In the genomic region with DNA sequence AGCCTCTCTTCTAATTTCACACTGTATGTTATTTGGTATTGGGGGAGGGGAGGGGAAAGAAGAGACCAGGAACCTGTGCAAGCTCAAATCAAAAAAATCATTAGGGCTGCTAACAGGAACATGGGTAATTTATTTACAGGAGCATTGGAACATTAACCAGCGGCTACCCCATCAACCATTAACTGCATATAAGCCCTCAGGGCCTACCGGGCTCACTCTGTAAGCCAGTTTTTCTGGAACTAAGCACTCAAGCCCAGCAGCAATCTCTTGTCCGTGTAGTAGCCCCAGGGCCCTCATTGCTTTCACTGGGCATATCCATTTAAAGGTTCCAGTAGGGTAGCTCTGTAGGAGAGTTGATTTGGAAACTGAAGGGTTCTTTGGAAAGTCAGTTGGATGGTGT, we compare ENCODE assay signal across 26 mouse cellular contexts. TPM values are rescaled to one million over a fixed set of nuclear protein-coding genes. Genes with fewer than 3 reads are reported as not detected.
DNase-seq lines count a peak whose midpoint lies in the region; ATAC-seq and TF ChIP-seq lines count a peak whose summit lies in the region.
"Had no signal": no experiment of that assay in that cellular context is flagged by ENCODE, and none has a peak within 500 bp of the region (broad histone marks: within the 10 kb centered on the region; RNA-seq: fewer than 3 reads in every experiment).

No protein-coding gene starts in this region.

- no peaks in the 10 kb centered on the region for H3K36me3 ChIP-seq in kidney, postnatal 0 days (ENCODE audit: insufficient read depth, low read length)
- H3K36me3 ChIP-seq in liver, embryonic 14.5 days (replicated peaks; ENCODE audit: control insufficient read depth, insufficient read depth, low read depth): no peaks in the 10 kb centered on the region
- no peaks in the 10 kb centered on the region for H3K36me3 ChIP-seq in midbrain, embryonic 15.5 days (replicated peaks)
- H3K36me3 ChIP-seq: embryonic facial prominence, embryonic 15.5 days; forebrain, embryonic 10.5 days; limb, embryonic 12.5 days; lung, embryonic 15.5 days; midbrain, embryonic 10.5 days had no signal

- peak; percentile 92 for ATAC-seq in Patski
- ATAC-seq in kidney, postnatal 0 days (replicated peaks; ENCODE audit: low FRiP score, low read depth): peak; percentile 79
- ATAC-seq in liver, embryonic 14.5 days (ENCODE audit: insufficient read depth): peak; percentile 29; the same call in 1 of the 2 replicates
- ATAC-seq in midbrain, embryonic 15.5 days (replicated peaks): no peak
- ATAC-seq: intestine, embryonic 16.5 days had no signal

- no peaks in the 10 kb centered on the region for H3K9me3 ChIP-seq in kidney, postnatal 0 days (replicated peaks; ENCODE audit: low read length)
- no peaks in the 10 kb centered on the region for H3K9me3 ChIP-seq in liver, embryonic 14.5 days (ENCODE audit: control insufficient read depth, low read length)
- no peaks in the 10 kb centered on the region for H3K9me3 ChIP-seq in midbrain, embryonic 15.5 days
- H3K9me3 ChIP-seq: embryonic facial prominence, embryonic 15.5 days; forebrain, embryonic 10.5 days; limb, embryonic 12.5 days; lung, embryonic 15.5 days; midbrain, embryonic 10.5 days had no signal

- H3K4me2 ChIP-seq in kidney, postnatal 0 days (ENCODE audit: low read length): no peak overlapping the region
- H3K4me2 ChIP-seq in liver, embryonic 14.5 days (ENCODE audit: low read depth): no peak overlapping the region
- H3K4me2 ChIP-seq in midbrain, embryonic 15.5 days: no peak overlapping the region
- H3K4me2 ChIP-seq: embryonic facial prominence, embryonic 15.5 days; hindbrain, embryonic 14.5 days; limb, embryonic 12.5 days; lung, embryonic 15.5 days had no signal

- WGBS in kidney, postnatal 0 days: 54% methylated on average over 3 of the region's 3 CpGs
- WGBS in liver, embryonic 14.5 days (ENCODE audit: insufficient replicate concordance): 58% methylated on average over 3 of the region's 3 CpGs
- 74% methylated on average over 3 of the region's 3 CpGs for WGBS in midbrain, embryonic 15.5 days

- in situ Hi-C loops in Patski (cut with MboI; ENCODE audit: low pct_unique_long_range_greater_than_20kb): no loop called here

- H3K27ac ChIP-seq in kidney, postnatal 0 days: peak overlapping the region; percentile 89
- no peak overlapping the region for H3K27ac ChIP-seq in liver, embryonic 14.5 days
- H3K27ac ChIP-seq in midbrain, embryonic 15.5 days: no peak overlapping the region
- H3K27ac ChIP-seq: embryonic facial prominence, embryonic 15.5 days; forebrain, embryonic 10.5 days; hindbrain, embryonic 14.5 days; left cerebral cortex, adult 2 months; limb, embryonic 12.5 days; lung, embryonic 15.5 days; midbrain, embryonic 10.5 days; stomach, postnatal 0 days had no signal

- CTCF ChIA-PET in Patski (lab: Charles Lee): interaction anchor here (0.6 to 2.8 kb wide), 8 partner anchors 9 to 421 kb away, joined by 3 to 13 read pairs (median 4); no protein-coding TSS in a partner anchor

- no peak for TF ChIP-seq EP300 in liver, embryonic 14.5 days (IDR thresholded peaks at IDR 0.05; ENCODE audit: low read depth)

- no peak for DNase-seq in Patski (ENCODE audit: low read depth, low spot score)
- DNase-seq in kidney, adult 18-20 months: peak; percentile 85
- peak; percentile 69 for DNase-seq in kidney, postnatal 0 days (ENCODE audit: low spot score)
- no peak for DNase-seq in liver, embryonic 14.5 days (ENCODE audit: low read depth in 3 of 3, low spot score in 3 of 3)
- no peak for DNase-seq in cerebellum, postnatal 14 days
- no peak for DNase-seq in adrenal gland, adult (ENCODE audit: inconsistent age in 2 of 2, low spot score in 1 of 2)
- no peak for DNase-seq in left cerebral cortex, adult 11 months (ENCODE audit: low spot score)
- DNase-seq: adrenal gland, postnatal 14 days; cerebellum, adult 11-12 months; cerebellum, postnatal 36 days; heart, adult 18-20 months; heart, postnatal 36 days; lung, postnatal 4 days had no signal

- no peaks in the 10 kb centered on the region for H3K4me1 ChIP-seq in kidney, postnatal 0 days (replicated peaks; ENCODE audit: insufficient read depth, low read length)
- H3K4me1 ChIP-seq in liver, embryonic 14.5 days (replicated peaks; ENCODE audit: control insufficient read depth in 2 of 2, insufficient read depth in 2 of 2, low read length in 1 of 2): peaks cover 2 to 7% of the 10 kb centered on the region in 2 experiments; a peak in 2 of 4 replicates
- peaks cover 2% of the 10 kb centered on the region; the same call in 1 of the 2 replicates for H3K4me1 ChIP-seq in midbrain, embryonic 15.5 days
- H3K4me1 ChIP-seq: embryonic facial prominence, embryonic 15.5 days; lung, embryonic 15.5 days had no signal

- no peaks in the 10 kb centered on the region for H3K27me3 ChIP-seq in Patski
- H3K27me3 ChIP-seq in kidney, postnatal 0 days (ENCODE audit: insufficient read depth, low read length): no peaks in the 10 kb centered on the region
- H3K27me3 ChIP-seq in liver, embryonic 14.5 days (ENCODE audit: control insufficient read depth, insufficient read depth, low read length): peaks cover 11% of the 10 kb centered on the region
- H3K27me3 ChIP-seq in midbrain, embryonic 15.5 days (replicated peaks): no peaks in the 10 kb centered on the region

- H3K4me3 ChIP-seq in kidney, postnatal 0 days (replicated peaks; ENCODE audit: low read depth, low read length): no peak overlapping the region
- no peak overlapping the region for H3K4me3 ChIP-seq in liver, embryonic 14.5 days (ENCODE audit: insufficient read depth in 1 of 2, low read depth in 2 of 2, low read length in 2 of 2)
- no peak overlapping the region for H3K4me3 ChIP-seq in midbrain, embryonic 15.5 days
- H3K4me3 ChIP-seq: embryonic facial prominence, embryonic 15.5 days; forebrain, embryonic 10.5 days; left cerebral cortex, adult 2 months; limb, embryonic 12.5 days; lung, embryonic 15.5 days; midbrain, embryonic 10.5 days had no signal

- POLR2A ChIA-PET in Patski (lab: Charles Lee): interaction anchor here (1.0 to 2.1 kb wide), 2 partner anchors 22 to 51 kb away, joined by 3 to 7 read pairs; partner anchors contain the start of gene Hnrnph1

- H3K9ac ChIP-seq in kidney, postnatal 0 days (ENCODE audit: low read depth, low read length): no peak overlapping the region
- no peak overlapping the region for H3K9ac ChIP-seq in liver, embryonic 14.5 days (replicated peaks)
- H3K9ac ChIP-seq in midbrain, embryonic 15.5 days: no peak overlapping the region
- H3K9ac ChIP-seq: embryonic facial prominence, embryonic 15.5 days; hindbrain, embryonic 14.5 days; limb, embryonic 12.5 days; lung, embryonic 15.5 days had no signal

- no peak for TF ChIP-seq CTCF in Patski (IDR thresholded peaks at IDR 0.05)
- no peak for TF ChIP-seq CTCF in kidney, postnatal 0 days (IDR thresholded peaks at IDR 0.05; ENCODE audit: low read depth)
- no peak for TF ChIP-seq CTCF in liver, embryonic 14.5 days (IDR thresholded peaks at IDR 0.05; ENCODE audit: low read depth)

RNA-seq across cellular contexts. Expression of gene Cby3, which starts 0.6 kb away (rescaled TPM):
- polyA plus RNA-seq in Patski (2021): not detected
- 1.4 and 1.5 TPM in 2 replicates for polyA plus RNA-seq in kidney, postnatal 0 days (2015; fragmentation: Nextera tagmentation; extraction: Ambion mirVana)
- 0.08 TPM in 1 of 2 replicates, not detected in the other for polyA plus RNA-seq in liver, embryonic 14.5 days (2012; rRNA removed)
- not detected in 2 replicates for polyA plus RNA-seq in liver, embryonic 14.5 days (2014; fragmentation: Nextera tagmentation; extraction: Ambion mirVana)
- 1.2 and 1.6 TPM in 2 replicates for polyA plus RNA-seq in midbrain, embryonic 15.5 days (2015; fragmentation: Nextera tagmentation; extraction: Ambion mirVana)
- polyA plus RNA-seq: C2C12; heart, embryonic 14.5 days; limb, embryonic 12.5 days; neural tube, embryonic 11.5 days had no signal

RNA-seq across cellular contexts. Expression of gene Hnrnph1, which starts 21.9 kb away (rescaled TPM):
- 503 TPM for polyA plus RNA-seq in Patski (2021)
- 294 and 309 TPM in 2 replicates for polyA plus RNA-seq in kidney, postnatal 0 days (2015; fragmentation: Nextera tagmentation; extraction: Ambion mirVana)
- polyA plus RNA-seq in liver, embryonic 14.5 days (2012; rRNA removed): 163 and 200 TPM in 2 replicates
- polyA plus RNA-seq in liver, embryonic 14.5 days (2014; fragmentation: Nextera tagmentation; extraction: Ambion mirVana): 101 and 120 TPM in 2 replicates
- 509 and 525 TPM in 2 replicates for polyA plus RNA-seq in midbrain, embryonic 15.5 days (2015; fragmentation: Nextera tagmentation; extraction: Ambion mirVana)

RNA-seq across cellular contexts. Expression of gene Canx, which starts 29.4 kb away (rescaled TPM):
- polyA plus RNA-seq in Patski (2021): 801 TPM
- 302 and 330 TPM in 2 replicates for polyA plus RNA-seq in kidney, postnatal 0 days (2015; fragmentation: Nextera tagmentation; extraction: Ambion mirVana)
- 55.3 and 91.6 TPM in 2 replicates for polyA plus RNA-seq in liver, embryonic 14.5 days (2012; rRNA removed)
- 136 and 143 TPM in 2 replicates for polyA plus RNA-seq in liver, embryonic 14.5 days (2014; fragmentation: Nextera tagmentation; extraction: Ambion mirVana)
- polyA plus RNA-seq in midbrain, embryonic 15.5 days (2015; fragmentation: Nextera tagmentation; extraction: Ambion mirVana): 258 and 266 TPM in 2 replicates

Comparison
In these comparisons a context has a peak if more than half of its experiments do, and no peak if none do; other contexts are left out.
1. DNase-seq: peak in kidney, adult 18-20 months (single experiment) and kidney, postnatal 0 days (single experiment); none in Patski (single experiment), liver, embryonic 14.5 days (0 of 3), cerebellum, postnatal 14 days (0 of 2), adrenal gland, adult (0 of 2) and left cerebral cortex, adult 11 months (single experiment).